Mouse (Mus musculus): Measurements from ENCODE around the gene Slc35f2. TPM values are rescaled to one million over a fixed set of nuclear protein-coding genes. Genes with fewer than 3 reads are reported as not detected.

Gene Slc35f2
- total RNA-seq (2023): not detected

GRCm38 (mm10) chr9:53771344-53772021 lies at the start of gene Slc35f2:
Slc35f2 (plus strand) TSS chr9:53771538.

GRCm38 (mm10) chr9:53849864-53850263 lies 78.5 kb downstream of the Slc35f2 start, which contains the start of gene Sln:
Sln (plus strand) TSS chr9:53850164.

Other genes with a start within 250 kb of the Slc35f2 start
- 1 to 10 TPM; 8.1 to 9.3 TPM for gene Atm, start 234.8 kb upstream of the Slc35f2 start, total RNA-seq (2023)
- 10 to 100 TPM; 10.4 to 12.2 TPM for gene Npat, start 234.5 kb upstream of the Slc35f2 start, total RNA-seq (2023)
- 10 to 100 TPM; 16.8 to 20.2 TPM for gene Acat1, start 161.2 kb upstream of the Slc35f2 start, total RNA-seq (2023)
- gene Cul5, start 101.5 kb upstream of the Slc35f2 start, total RNA-seq (2023): 10 to 100 TPM; 13.0 to 15.6 TPM
- 1 to 10 TPM in 1 of 2 experiments, under 1 TPM in 1; 0.85 to 1.2 TPM for gene Rab39, start 65.3 kb upstream of the Slc35f2 start, total RNA-seq (2023)
- not detected for gene Sln, start 78.6 kb downstream of the Slc35f2 start, total RNA-seq (2023)
- not detected for gene Elmod1, start 203.8 kb downstream of the Slc35f2 start, total RNA-seq (2023)